Mouse (Mus musculus) ES-E14 (cell line): ENCODE measurements around the gene Spesp1.

Source experiments
- CHD2 ChIP-seq: IDR thresholded peaks from 2 replicates; pipeline ENCODE4 v1.6.1; 2014; ENCODE audit warnings: mild to moderate bottlenecking, low read depth, low read length, inconsistent platforms
- MAFK ChIP-seq: IDR thresholded peaks from 2 replicates; pipeline ENCODE4 v1.6.1; 2014; ENCODE audit warnings: mild to moderate bottlenecking, low read depth, low read length, inconsistent platforms; ENCODE audit not compliant: insufficient read depth
- ZC3H11A ChIP-seq: IDR thresholded peaks from 2 replicates; pipeline ENCODE4 v1.6.1; 2012; ENCODE audit warnings: low read depth, mild to moderate bottlenecking, inconsistent platforms, low read length, borderline replicate concordance
- ZNF384 ChIP-seq: IDR thresholded peaks from 2 replicates; pipeline ENCODE4 v1.6.1; 2012; ENCODE audit warnings: low read depth, low read length, inconsistent platforms

- TF ChIP-seq ZNF384, result no peak
- no peak for TF ChIP-seq MAFK
- TF ChIP-seq CHD2, result no peak
- no peak for TF ChIP-seq ZC3H11A
Observed at GRCm38 (mm10) chr9:62325965-62326364, 44.0 kb upstream of the Spesp1 start.
